Mouse (Mus musculus) NIH3T3 (cell line): ENCODE data around the gene Cep85l.

Source experiments
- DNase-seq: peaks from one replicate; pipeline ENCODE4 v3.0.0-alpha.2; 2012; ENCODE audit warnings: low read depth

The Cep85l gene

GRCm38 (mm10) chr10:53394923-53395629 lies 15.3 kb upstream of the Cep85l start:
- DNase-seq = peak; percentile 88

- DNase-seq = no peak
Observed at GRCm38 (mm10) chr10:53388227-53388920, 8.6 kb upstream of the Cep85l start.

GRCm38 (mm10) chr10:53385438-53385837 lies 5.7 kb upstream of the Cep85l start:
- no peak for DNase-seq

- DNase-seq = no peak
Observed at GRCm38 (mm10) chr10:53384896-53385295, 5.1 kb upstream of the Cep85l start.

- DNase-seq = no peak
Observed at GRCm38 (mm10) chr10:53382696-53383365, 3.1 kb upstream of the Cep85l start.

- peak; percentile 58 for DNase-seq
Observed at GRCm38 (mm10) chr10:53378981-53379708, 602 bp downstream of the Cep85l start.

GRCm38 (mm10) chr10:53378296-53378695 lies 1.5 kb downstream of the Cep85l start:
- no peak for DNase-seq

GRCm38 (mm10) chr10:53377096-53377495 lies 2.7 kb downstream of the Cep85l start:
- no peak for DNase-seq

- DNase-seq = no peak
Observed at GRCm38 (mm10) chr10:53373885-53374578, 5.7 kb downstream of the Cep85l start.

- no peak for DNase-seq
Observed at GRCm38 (mm10) chr10:53367265-53367664, 12.5 kb downstream of the Cep85l start.

GRCm38 (mm10) chr10:53364311-53364710 lies 15.4 kb downstream of the Cep85l start:
- DNase-seq = no peak

- DNase-seq = no peak
Observed at GRCm38 (mm10) chr10:53359016-53359415, 20.7 kb downstream of the Cep85l start.

- DNase-seq = no peak
Observed at GRCm38 (mm10) chr10:53353665-53354064, 26.1 kb downstream of the Cep85l start.

- no peak for DNase-seq
Observed at GRCm38 (mm10) chr10:53349254-53349653, 30.5 kb downstream of the Cep85l start.

GRCm38 (mm10) chr10:53347787-53348755 lies 31.7 kb downstream of the Cep85l start:
- peak; percentile 90 for DNase-seq

- no peak for DNase-seq
Observed at GRCm38 (mm10) chr10:53346916-53347315, 32.8 kb downstream of the Cep85l start.

GRCm38 (mm10) chr10:53346506-53346905 lies 33.2 kb downstream of the Cep85l start:
- peak; percentile 81 for DNase-seq

GRCm38 (mm10) chr10:53345508-53345907 lies 34.2 kb downstream of the Cep85l start:
- DNase-seq = no peak

GRCm38 (mm10) chr10:53343865-53344264 lies 35.9 kb downstream of the Cep85l start:
- no peak for DNase-seq

GRCm38 (mm10) chr10:53343384-53343783 lies 36.4 kb downstream of the Cep85l start:
- DNase-seq = no peak
